Mouse (Mus musculus) heart, postnatal 0 days (tissue): ENCODE results near the gene Fam160a1. TPM values are rescaled to one million over a fixed set of nuclear protein-coding genes. Genes with fewer than 3 reads are reported as not detected.

Source experiments
- ATAC-seq: fragments of 200-750 bp; cut with Nextera tagmentation; 2 replicates; pipeline ENCODE4 v1.8.0; 2017; ENCODE audit warnings: low read depth, moderate number of reproducible peaks, moderate library complexity; ENCODE audit not compliant: insufficient read depth
- DNase-seq: peaks from one replicate; pipeline ENCODE4 v3.0.0-alpha.2; 2016; ENCODE audit warnings: low spot score
- H3K27ac ChIP-seq: fragments of 300-500 bp; sonication (generic); 2 replicates; pipeline ENCODE4 v1.5.1; 2014; ENCODE audit warnings: low read depth, mild to moderate bottlenecking
- H3K27me3 ChIP-seq: fragments of 300-500 bp; sonication (generic); 2 replicates; pipeline ENCODE4 v1.6.1; 2014; ENCODE audit warnings: low read length, mixed read lengths; ENCODE audit not compliant: control insufficient read depth, insufficient read depth
- H3K36me3 ChIP-seq: fragments of 300-500 bp; sonication (generic); replicated peaks from 2 replicates; pipeline ENCODE4 v1.6.1; 2014; ENCODE audit warnings: low read length, mixed read lengths; ENCODE audit not compliant: control insufficient read depth, insufficient read depth
- H3K4me1 ChIP-seq: fragments of 300-500 bp; sonication (generic); 2 replicates; pipeline ENCODE4 v1.6.1; 2014; ENCODE audit warnings: antibody characterized with exemption; ENCODE audit not compliant: control insufficient read depth, insufficient read depth
- H3K4me2 ChIP-seq: fragments of 300-500 bp; sonication (generic); 2 replicates; pipeline ENCODE4 v1.6.1; 2014; ENCODE audit warnings: low read depth, mild to moderate bottlenecking, low read length, moderate library complexity
- H3K4me3 ChIP-seq: fragments of 300-500 bp; sonication (generic); 2 replicates; pipeline ENCODE4 v1.5.1; 2014; ENCODE audit warnings: low read depth, low read length
- H3K9ac ChIP-seq: fragments of 300-500 bp; sonication (generic); replicated peaks from 2 replicates; pipeline ENCODE4 v1.6.1; 2014; ENCODE audit warnings: low read depth, low read length, mixed read lengths
- H3K9me3 ChIP-seq: fragments of 300-500 bp; sonication (generic); replicated peaks from 2 replicates; pipeline ENCODE4 v1.6.1; 2016; ENCODE audit warnings: low read length; ENCODE audit not compliant: control insufficient read depth
- CTCF ChIP-seq: IDR thresholded peaks from 2 replicates; pipeline ENCODE4 v1.5.1; 2016; ENCODE audit warnings: antibody characterized with exemption, control low read depth, low read depth
- EP300 ChIP-seq: IDR thresholded peaks from 2 replicates; pipeline ENCODE4 v1.6.1; 2016; ENCODE audit warnings: antibody characterized with exemption, low read depth
- WGBS: fragments of 180-500 bp; shearing (Covaris S2); extraction: QIAGEN DNeasy Blood & Tissue Kit; methylation state at CpG from one replicate; pipeline ENCODE4 v1.1.7; 2014; 5-methylcytosine and 5-hydroxymethylcytosine counted together
- polyA plus RNA-seq: library from polyadenylated mRNA; unstranded; fragments of >200 nt; fragmentation: Nextera tagmentation; extraction: Ambion mirVana; gene quantifications from 2 replicates; pipeline ENCODE4 v1.2.1, GENCODE M21; 2015
- total RNA-seq: library from RNA; depleted of rRNA; stranded (reverse); fragments of >200 nt; gene quantifications from 2 replicates; pipeline ENCODE4 v1.2.3, GENCODE M21; 2014; ENCODE audit warnings: low replicate concordance

Fam160a1 gene
- total and polyA plus RNA-seq, 2 experiments from 2014 or later = 10.5 to 34.6 TPM

- H3K9me3 ChIP-seq = no peaks in the 10 kb centered on the region
- no peak overlapping the region for H3K4me2 ChIP-seq
- H3K36me3 ChIP-seq = peaks cover 4% of the 10 kb centered on the region; the same call in 1 of the 2 replicates
- TF ChIP-seq EP300 = no peak
- TF ChIP-seq CTCF = no peak
- H3K27me3 ChIP-seq = no peaks in the 10 kb centered on the region
- H3K4me1 ChIP-seq = peaks cover 14% of the 10 kb centered on the region
- peak overlapping the region; percentile 67 for H3K27ac ChIP-seq
- H3K9ac ChIP-seq = 0 out of 2 replicates have a peak overlapping the region, but pooled peaks have one; percentile 33
- peak; percentile 34 for DNase-seq
- peak; percentile 75; the same call in 1 of the 2 replicates for ATAC-seq
- no peak overlapping the region for H3K4me3 ChIP-seq
- 45% methylated on average over 8 of the region's 8 CpGs for WGBS
Measured at GRCm38 (mm10) chr3:85679312-85679933, 137.7 kb downstream of the Fam160a1 start.

DNA sequence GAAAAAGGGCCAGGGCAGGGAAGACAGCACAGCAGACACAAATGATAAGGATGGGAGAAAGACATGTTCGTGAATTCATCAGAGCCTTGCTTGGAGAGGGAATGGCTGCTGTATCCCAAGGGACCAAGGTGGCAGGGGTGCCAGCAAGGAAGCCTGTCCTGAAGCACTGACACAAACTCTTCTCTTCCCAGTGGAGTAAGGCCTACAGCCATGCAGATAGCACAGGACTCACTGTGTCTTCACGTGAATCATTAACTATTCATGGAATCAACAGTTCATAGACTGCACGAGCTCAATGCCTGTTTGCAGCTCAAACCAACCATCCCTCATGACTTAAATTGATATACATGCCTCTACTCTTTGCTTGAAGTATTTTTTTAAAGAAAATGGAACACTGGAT is 139.1 kb downstream of the Fam160a1 start:
- Histone ChIP-seq H3K9me3 (no peaks in the 10 kb centered on the region), H3K4me2 (no peak overlapping the region), H3K27me3 (no peaks in the 10 kb centered on the region), H3K9ac (no peak overlapping the region), H3K4me1 (peaks cover 14% of the 10 kb centered on the region), H3K4me3 (no peak overlapping the region), H3K36me3 (peaks cover 4% of the 10 kb centered on the region; the same call in 1 of the 2 replicates), H3K27ac (no peak overlapping the region)
- DNase-seq (no peak), ATAC-seq (no peak)
- TF ChIP-seq EP300 (no peak), CTCF (no peak)
- WGBS = 78% methylated on average over 3 of the region's 3 CpGs

- peaks cover 14% of the 10 kb centered on the region for H3K4me1 ChIP-seq
- DNase-seq = no peak
- H3K27me3 ChIP-seq = no peaks in the 10 kb centered on the region
- no peak overlapping the region for H3K4me3 ChIP-seq
- H3K9ac ChIP-seq = no peak overlapping the region
- no peak overlapping the region for H3K4me2 ChIP-seq
- no peak for ATAC-seq
- peaks cover 4% of the 10 kb centered on the region; the same call in 1 of the 2 replicates for H3K36me3 ChIP-seq
- 64% methylated on average over 8 of the region's 8 CpGs for WGBS
- H3K27ac ChIP-seq = no peak overlapping the region
- no peak for TF ChIP-seq CTCF
- TF ChIP-seq EP300 = no peak
- no peaks in the 10 kb centered on the region for H3K9me3 ChIP-seq
Measured at GRCm38 (mm10) chr3:85677133-85677532, 140.0 kb downstream of the Fam160a1 start.

DNA sequence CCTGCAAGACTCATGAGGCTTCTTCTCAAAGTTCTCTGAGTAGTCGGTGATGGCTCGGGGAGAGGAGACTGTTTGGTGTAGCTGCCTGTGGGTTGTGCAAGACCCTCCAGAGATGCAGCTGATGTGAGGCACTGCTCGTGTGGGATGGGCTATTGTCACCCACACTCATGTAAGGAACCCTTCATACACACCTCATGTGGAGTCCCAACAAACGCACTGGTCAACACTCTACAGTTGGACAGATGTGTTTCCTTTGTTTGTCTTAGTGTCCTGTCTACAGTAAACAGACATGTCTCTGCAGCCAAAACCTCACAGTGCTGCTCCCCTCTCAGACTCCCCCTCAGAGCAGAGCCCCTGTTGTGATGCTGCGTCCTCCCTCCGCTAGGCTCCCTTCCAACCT is 147.2 kb downstream of the Fam160a1 start:
- H3K36me3 ChIP-seq = peaks cover 6% of the 10 kb centered on the region
- no peaks in the 10 kb centered on the region for H3K27me3 ChIP-seq
- H3K4me1 ChIP-seq = peaks cover 12% of the 10 kb centered on the region; the same call in 1 of the 2 replicates
- no peak for ATAC-seq
- TF ChIP-seq CTCF (no peak), EP300 (no peak)
- H3K9ac ChIP-seq = no peak overlapping the region
- no peak overlapping the region for H3K27ac ChIP-seq
- DNase-seq = no peak
- H3K4me3 ChIP-seq = no peak overlapping the region
- 79% methylated on average over 6 of the region's 6 CpGs for WGBS
- no peak overlapping the region for H3K4me2 ChIP-seq
- no peaks in the 10 kb centered on the region for H3K9me3 ChIP-seq

DNA sequence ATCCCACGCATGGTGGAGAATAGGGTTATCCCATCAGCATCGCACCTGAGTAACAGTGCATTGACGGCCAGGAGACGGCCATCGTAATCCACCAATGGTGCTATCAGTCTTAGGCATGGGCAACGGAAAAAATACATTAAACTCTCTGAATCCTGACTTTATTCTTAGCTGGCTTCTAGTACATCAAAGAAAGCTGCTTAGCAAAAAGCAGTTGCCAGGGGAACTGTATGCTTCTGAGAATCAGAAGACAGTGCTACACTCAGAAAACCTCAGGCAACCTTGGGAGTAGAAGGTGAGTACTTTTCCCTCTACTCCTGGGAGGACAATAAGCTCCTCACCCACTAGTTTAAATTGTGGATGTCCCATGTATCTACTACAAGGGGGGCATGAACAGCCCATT is 149.4 kb downstream of the Fam160a1 start:
- 88% methylated on average over 6 of the region's 6 CpGs for WGBS

More for the DNA sequence above, 149.4 kb downstream of the Fam160a1 start:
- TF ChIP-seq EP300 (no peak), CTCF (no peak)
- H3K4me1 ChIP-seq = peaks cover 12% of the 10 kb centered on the region; the same call in 1 of the 2 replicates
- H3K27me3 ChIP-seq = no peaks in the 10 kb centered on the region
- ATAC-seq (no peak), DNase-seq (no peak)
- H3K36me3 ChIP-seq = peaks cover 6% of the 10 kb centered on the region
- no peaks in the 10 kb centered on the region for H3K9me3 ChIP-seq
- H3K4me3 ChIP-seq = no peak overlapping the region
- no peak overlapping the region for H3K4me2 ChIP-seq
- no peak overlapping the region for H3K9ac ChIP-seq
- no peak overlapping the region for H3K27ac ChIP-seq
